Mouse (Mus musculus) adrenal gland, postnatal 14 days (tissue): Measurements from ENCODE around the gene Sf3b5. TPM values are rescaled to one million over a fixed set of nuclear protein-coding genes. Genes with fewer than 3 reads are reported as not detected.

Source experiments
- DNase-seq: peaks from one replicate; pipeline ENCODE4 v3.0.0; 2021; ENCODE audit warnings: mixed read lengths
- long read RNA-seq, 2 experiments: library from polyadenylated mRNA; stranded (forward); transcript quantifications; one replicate each; pipeline ENCODE4 v2.0.0; 2021
- total RNA-seq: library from RNA; stranded (reverse); gene quantifications from 2 replicates; pipeline ENCODE4 v1.2.3, GENCODE M21; 2021

Sf3b5 gene
- 11.0 and 11.2 TPM in 2 replicates for total RNA-seq
- long read RNA-seq, experiment 1, transcript Sf3b5-201 (1 exons, 3,841 nt), result major isoform, 146 of 146 reads
- long read RNA-seq, experiment 1, partial matches to known transcripts, result 0 of 146 reads
- long read RNA-seq, experiment 1, other reads (novel, unspliced or antisense), result 0 of 146 reads
- long read RNA-seq, experiment 2, transcript Sf3b5-201 (1 exons, 3,841 nt), result major isoform, 141 of 141 reads
- long read RNA-seq, experiment 2, partial matches to known transcripts, result 0 of 141 reads
- long read RNA-seq, experiment 2, other reads (novel, unspliced or antisense), result 0 of 141 reads

DNA sequence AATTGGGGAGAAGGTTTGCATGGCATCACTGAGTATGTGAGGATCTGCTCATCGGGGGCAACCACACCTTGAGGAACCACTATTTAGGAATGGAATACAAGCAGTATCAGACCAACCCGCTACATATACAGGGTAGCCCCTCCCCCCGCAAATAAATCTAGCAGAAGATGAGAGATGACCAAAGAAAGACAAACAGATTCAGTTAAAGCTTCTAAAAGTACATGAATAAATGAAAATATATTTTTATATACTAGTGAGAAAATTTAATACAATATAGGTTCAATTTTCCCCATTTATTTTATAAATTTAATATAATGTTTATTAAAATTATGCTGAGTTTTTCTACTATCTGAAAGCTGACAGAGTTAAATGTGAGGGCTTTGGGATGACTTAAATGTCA is at the start of gene Sf3b5:
Gene Sf3b5, plus strand, starts transcription at position 301 of the 400 bp plus-strand sequence.
- no peak for DNase-seq

DNA sequence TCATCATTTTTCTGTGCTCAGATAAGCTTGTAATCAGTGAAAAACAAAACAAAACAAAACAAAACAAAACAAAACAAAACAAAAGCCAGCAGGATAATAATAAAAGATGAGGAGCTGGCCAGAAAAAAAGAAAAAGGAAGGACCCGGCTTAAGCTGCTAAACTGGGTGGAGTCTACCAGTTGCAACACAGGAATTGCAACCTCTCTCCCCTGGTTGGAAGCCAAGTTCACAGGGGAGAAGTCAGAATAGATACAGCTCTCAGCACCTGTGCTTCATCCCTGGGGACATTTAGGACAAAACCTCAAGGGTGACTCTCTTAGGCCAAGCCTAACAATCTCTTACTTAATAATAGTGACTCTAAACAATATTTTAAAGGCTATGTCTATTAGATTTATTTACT is 49.3 kb upstream of the Sf3b5 start:
- peak; percentile 29 for DNase-seq

DNA sequence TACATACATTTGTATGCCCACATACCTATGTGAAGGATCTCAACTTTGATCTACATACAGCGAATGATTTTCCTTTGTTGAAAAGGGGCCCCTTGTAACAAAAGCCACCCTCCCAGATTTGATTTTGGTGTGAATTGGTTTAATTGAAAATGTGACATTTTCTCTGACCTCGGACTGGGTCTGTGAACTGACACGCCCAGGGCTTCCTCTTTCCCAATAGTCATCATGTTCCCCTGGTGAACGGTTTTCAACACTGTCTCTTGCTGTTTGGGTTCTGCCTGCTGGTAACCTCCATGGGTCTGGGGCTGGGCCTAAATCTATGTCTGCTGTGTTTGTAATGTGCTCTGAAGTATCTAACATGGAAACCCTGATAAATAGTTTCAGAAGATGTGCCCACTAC is 47.9 kb upstream of the Sf3b5 start:
- no peak for DNase-seq

DNA sequence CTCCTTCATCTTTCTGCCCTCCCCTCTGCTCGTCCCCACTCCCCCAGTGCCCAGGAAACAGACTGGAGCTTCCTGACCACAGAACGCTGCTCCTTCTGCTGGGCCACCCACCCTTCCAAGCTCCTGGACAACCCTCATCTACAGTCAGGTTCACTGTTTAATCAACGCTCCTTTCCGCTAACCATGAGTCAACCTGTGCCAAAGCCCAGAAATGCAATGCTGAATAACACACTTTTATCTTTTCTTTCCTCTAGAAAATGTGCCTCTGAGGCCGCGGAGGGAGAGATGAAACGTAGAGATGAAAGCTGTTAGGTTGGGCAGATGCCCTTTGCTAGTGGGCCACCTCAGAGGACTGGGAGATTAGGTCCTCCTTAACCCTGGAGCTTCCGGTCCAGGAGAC is 43.6 kb upstream of the Sf3b5 start:
- no peak for DNase-seq

DNA sequence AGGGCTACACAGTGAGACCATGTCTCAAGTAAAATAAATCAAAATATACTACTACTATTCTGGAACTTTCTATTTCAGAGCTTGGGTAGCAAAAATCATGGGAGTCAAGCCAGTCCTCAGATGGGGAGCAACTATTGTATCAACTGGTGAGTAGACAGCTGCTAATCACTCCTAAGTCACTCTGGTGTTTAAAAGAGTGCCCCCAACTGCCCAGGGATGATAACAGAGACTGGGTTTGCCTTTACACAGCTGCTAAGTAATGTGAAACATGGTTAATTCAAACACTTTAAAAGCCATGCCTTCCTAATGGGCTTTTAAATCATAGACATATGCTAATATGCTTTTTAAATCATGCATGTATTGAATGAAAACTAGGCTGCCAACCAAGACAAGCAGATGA is 42.9 kb upstream of the Sf3b5 start:
- DNase-seq, result no peak

DNA sequence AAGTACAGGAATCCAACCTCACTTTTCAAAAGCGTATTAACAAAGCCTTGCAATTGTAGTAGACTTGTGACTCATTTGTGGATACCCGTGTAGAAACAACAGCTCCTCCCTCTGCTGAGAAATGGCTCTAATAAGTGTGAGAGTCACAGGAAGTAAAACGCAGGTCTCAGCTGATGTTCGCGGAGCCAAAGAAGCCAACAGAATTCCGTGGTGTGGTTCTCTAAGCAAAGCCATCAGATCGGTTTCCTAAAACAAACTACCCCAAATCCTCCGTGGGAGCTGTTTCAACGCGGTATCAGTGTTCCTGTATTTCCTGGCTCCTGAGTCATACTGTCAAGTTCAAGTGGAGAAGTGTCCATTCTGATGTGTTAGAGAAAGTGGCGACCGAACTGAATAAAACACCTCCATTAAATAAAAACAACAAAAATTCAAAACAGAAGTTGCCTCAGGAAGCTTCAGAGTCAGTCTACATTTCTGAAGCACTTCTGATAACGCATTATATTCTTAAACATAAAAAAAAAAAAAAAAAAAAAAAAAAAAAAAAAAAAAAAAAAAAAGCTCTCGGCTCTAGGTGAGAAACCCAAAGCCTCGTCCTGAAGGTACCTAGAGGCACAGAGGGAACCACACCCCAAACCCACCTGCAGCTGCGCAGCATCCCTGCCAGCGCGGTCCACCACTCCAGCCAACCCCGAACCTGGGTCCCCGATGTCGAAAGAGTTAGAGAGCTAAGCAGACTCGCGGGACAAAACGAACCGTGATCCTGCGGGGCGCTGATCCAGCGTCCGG is 41.6 kb upstream of the Sf3b5 start:
- peak; percentile 15 for DNase-seq

DNA sequence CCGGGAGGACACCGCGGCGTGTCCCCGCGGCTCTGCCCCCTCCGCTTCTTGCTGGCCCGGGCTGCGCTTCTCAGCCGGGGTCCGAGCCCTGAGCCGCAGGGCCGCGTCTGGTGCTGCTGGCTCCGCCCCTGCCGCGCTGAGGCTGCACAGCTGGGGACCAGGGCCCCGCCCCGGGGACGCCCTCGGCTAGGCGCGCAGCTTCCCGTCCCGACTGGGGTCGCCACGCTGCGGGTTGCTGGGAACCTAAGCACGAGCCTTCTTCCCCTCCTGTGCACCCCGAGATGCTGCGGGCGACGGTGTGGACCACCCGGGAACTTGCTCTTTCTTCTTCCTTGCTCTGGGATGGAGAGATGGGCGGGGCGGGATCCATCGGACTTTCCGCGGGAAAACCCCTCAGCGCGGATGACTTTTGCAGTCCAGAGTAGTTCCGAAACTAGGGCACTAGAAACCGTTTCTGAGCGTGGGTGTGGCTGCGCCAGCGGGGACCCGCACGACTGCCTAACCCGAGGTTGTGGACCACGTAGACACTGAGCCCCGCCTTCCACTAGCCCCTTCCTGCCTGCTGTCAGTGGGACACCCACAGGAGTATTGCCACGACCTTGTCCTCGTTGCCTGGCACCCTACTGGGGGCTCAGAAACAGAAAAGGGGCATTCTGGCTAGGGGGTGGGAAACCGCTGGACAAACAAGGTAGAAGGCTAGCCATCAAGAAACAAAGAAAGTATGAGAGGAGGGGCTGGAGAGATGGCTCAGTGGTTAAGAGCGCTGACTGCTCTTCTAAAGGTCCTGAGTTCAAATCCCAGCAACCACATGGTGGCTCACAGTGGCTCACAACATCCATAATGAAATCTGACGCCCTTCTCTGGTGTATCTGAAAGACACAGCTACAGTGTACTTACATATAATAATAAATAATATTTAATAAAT is 40.7 kb upstream of the Sf3b5 start, which contains the start of gene Stx11:
Gene Stx11, minus strand, starts transcription at position 148 of the 925 bp plus-strand sequence.
- DNase-seq, result peak; percentile 84

DNA sequence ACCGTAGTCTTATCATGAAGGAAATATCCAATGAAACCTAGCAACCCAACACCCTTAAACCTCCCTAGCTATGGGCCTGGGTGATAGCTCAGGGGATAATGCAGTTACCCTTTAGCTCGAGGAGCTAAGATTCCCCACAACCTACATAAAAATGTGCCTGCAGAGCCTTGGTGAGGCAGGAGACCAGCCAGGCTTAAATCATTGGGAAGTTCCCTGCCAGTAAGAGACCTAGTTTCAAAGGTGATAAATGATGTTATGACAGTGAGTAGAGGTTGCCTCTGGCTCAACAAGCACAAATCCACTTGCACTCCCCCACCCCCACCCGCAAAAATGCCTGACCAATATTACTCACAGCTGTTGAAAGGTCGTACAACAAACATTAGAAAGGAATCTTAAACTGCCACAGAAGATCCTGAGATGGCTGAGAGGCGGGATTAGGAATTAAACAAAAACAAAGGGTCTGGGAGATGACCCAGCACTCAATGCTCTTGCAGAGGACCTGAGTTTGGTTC is 39.4 kb upstream of the Sf3b5 start:
- DNase-seq, result no peak

DNA sequence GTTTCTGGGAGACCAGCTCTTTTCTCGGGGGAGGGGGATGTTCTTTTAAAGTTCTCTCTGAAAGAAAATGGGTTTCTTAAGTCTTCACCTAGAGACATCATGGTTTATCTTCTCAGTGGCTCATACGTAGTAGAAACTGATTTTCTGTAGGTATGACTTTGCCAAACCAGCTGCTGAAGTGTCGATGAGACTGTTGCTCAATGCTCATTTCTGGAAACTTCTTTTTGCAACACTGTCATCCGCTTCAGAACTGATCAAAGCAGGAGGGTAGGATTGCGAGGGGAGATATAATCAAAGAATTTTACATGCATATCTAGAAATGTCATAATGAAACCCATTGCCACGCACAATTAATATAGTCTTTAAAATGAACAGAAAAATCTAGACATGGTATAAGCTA is 30.6 kb upstream of the Sf3b5 start:
- DNase-seq, result no peak

DNA sequence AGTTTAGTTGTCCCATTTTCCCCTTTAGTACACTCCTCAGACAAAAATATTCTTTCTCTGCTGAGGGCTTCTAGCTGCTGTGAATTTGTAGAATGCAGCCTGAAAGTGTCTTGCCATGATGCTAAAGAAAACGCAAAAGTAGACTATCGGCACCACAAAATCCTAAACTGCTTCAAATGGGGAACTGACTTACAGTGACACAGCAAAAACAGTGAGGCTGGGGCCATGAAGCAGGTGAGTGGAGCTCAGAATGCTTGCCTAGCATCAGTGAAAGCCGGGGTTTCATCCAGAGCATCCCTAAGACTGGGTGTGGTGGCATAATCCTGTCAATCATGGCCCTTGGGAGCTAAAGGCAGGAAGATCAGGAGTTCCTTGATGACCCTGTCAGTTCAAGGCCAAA is 29.7 kb upstream of the Sf3b5 start:
- no peak for DNase-seq

DNA sequence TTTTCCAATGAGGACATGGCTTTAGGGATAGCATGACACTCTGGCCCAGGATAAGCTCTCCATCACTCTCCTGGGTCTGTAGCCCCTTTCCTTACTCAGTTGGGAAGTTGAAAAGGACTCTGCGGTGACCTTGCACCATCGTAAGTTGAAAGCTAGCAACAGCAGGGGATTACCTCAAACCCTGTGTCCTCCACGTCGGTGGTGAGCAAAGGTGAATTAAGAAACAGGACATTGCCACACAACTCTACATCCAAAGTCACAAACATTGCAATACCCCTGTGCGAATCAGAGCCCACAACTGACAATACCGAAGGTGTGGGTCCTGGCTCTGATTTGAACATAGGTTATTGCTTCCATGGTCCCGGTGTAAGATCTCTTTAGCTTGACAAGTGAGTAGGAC is 29.2 kb upstream of the Sf3b5 start:
- DNase-seq, result no peak

DNA sequence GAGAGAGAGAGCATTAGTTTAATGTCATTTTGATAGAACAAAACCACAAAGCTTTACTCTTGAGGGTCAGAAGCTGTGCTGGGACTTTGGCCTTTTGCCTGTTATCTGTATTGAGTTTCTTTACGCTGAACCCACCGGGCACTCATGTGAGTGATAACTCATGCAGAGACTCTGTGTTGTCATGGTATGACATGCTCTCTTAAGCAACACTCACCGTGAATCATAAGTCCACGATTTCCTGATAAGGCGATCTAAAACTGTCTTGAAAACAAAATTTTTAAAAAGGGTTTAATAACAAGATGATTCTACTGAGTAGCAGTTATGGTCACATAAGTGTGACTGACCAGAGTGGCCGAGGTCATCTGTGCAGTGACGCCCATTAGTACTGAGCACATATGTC is 28.6 kb upstream of the Sf3b5 start:
- DNase-seq, result peak; percentile 15

DNA sequence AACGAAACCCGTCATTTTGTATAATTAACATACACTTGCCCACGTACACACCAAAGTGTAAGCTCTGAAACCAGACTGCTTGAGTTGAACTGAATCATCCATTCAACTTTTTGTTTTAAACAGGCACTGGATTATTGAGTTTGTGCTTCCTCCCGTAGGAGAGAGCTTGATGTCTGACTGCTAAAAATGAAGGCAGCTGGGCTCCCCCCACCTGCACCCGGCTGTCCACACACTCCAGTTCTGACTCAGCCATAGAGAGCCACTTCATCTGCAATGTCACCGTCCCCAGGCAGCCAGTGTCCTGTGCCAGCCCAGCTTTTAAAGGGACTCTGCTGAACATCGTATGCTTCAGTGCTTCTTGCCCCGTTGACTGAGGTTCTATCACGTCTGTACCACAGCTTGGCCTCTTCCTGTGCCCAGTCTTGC is 27.3 kb upstream of the Sf3b5 start:
- peak; percentile 59 for DNase-seq

DNA sequence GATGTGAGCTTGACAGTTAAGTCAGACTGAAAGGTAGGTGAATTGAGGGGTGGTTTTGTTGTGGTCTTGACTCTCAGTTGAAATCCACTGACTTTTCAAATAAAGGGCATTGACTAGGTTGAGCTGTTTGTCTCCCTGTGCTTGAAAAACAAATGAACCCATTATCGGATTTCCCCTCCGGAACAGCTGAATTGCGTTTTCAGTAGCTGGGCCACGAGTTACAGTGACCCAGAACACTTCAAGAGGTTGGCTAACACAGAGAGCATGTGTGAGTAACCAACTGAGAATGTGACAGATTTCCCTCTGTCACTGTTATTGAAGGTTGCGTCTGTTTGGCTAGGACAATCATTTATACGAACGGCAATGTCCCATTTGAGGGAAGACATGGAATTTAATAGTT is 24.1 kb upstream of the Sf3b5 start:
- DNase-seq, result peak; percentile 9

DNA sequence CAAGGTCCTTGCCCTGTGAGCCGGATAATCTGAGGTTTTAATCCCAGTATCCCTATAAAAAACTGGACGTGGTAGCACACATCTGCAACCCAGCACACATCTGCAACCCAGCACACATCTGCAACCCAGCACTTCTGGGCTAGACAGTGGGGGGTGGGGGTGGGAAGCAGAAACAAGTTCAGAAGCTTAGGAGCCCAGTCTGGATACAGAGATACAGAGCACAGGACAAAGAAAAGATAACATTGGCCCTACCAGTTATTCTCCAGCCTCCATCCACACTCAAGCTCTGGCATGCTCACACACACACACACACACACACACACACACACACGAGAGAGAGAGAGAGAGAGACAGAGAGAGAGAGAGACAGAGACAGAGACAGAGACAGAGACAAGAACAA is 21.6 kb upstream of the Sf3b5 start:
- no peak for DNase-seq

DNA sequence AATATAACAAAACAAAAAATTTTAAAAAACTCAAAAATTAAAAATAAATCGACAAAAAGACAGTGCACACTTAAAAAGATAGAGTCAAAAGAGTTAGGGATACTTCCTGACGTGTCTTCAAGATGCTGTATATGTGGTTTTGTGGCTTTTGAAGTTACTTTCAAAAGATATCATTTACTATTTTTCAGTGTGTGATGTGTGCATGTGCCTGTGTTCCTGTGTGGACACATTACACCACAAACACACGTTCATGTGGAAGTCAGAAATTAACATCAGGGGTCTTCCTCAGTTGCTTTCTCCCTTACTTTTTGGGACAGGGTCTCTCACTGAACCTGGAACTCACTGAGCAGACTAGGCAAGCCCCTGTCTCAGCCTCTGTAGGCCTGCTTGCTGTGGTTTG is 20.1 kb upstream of the Sf3b5 start:
- DNase-seq, result no peak

DNA sequence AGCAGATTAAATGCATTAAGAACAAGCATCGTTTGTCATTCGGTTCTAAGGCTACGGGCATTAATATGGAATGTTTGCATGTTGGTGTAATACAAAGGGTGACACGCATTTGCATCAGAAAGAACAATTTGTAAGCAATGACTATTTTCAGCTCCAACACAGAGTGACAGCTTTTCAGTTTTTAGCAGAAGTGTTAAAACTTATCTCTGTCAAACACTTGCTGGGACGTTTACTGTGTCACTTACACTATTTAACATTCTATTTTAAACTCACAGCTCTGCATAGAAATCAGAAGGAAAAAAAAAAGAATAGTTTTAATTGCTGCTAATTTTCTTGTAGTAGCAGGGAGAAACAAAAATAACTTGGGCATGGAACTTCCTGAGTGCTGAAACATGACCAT is 18.7 kb upstream of the Sf3b5 start:
- no peak for DNase-seq

DNA sequence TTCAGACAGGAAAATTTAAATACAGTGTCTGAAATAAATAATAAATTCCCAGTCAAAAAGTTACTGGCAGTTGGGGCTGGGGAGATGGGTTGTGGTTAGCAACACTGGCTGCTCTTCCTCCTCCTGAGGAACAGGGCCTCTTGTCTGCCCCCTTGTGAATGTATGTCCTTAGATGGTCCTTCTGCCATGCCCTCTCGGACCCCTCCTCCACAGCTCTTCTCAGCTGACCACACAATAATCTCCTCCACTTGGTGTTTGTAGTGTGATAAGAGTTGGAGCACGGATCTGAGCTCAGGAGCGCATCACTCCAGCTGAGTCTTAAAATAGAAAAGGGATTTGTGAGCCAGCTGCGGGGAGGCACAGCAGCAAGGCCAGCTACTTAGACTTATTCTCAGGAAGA is 18.2 kb upstream of the Sf3b5 start:
- no peak for DNase-seq

DNA sequence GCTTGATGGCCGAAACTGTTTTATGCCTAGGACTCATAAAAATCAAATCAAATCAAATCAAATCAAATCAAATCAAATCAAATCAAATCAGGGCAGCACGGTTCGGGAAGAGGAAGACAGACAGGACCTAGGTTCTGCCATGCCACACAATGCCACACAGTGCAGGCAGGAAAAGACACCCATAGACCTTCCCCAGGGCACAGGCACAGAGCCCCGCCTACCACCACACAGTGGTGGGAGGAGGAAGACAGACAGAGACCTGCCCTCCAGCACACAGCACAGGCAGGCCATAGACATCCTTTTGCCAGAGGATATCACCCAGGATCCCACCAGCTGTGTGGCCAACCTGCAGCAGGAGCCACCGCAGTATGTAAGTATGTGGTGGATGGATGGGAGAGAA is 13.2 kb upstream of the Sf3b5 start:
- DNase-seq, result no peak

DNA sequence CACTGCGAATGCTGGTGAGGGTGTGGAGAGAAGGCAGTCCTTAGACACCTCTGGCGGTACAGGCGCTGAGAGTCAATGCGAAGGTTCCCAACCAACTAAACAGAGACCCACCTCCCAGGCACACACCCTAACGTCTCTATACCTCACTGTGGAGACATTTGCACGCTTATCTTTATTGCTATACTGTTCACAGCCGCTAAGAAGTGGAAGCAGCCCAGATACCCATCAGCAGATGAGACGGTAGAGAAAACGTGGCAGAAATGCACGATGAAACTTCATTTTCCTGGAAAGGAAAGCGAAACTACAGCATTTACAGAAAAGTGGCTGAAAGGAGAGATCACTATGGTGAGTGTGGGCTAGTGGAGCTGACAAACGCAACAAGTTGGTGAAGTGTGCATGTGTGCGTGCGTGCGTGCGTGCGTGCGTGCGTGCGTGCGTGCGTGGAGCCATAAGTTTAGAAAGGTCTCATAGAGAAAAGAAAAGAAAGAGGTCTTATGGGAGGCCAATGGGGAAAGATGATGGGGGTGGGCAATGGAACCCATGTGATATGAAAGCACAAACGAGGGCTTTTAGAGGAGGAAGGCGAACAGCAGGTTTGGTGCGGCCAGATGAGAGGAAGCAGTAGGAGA is 11.6 kb upstream of the Sf3b5 start:
- no peak for DNase-seq

DNA sequence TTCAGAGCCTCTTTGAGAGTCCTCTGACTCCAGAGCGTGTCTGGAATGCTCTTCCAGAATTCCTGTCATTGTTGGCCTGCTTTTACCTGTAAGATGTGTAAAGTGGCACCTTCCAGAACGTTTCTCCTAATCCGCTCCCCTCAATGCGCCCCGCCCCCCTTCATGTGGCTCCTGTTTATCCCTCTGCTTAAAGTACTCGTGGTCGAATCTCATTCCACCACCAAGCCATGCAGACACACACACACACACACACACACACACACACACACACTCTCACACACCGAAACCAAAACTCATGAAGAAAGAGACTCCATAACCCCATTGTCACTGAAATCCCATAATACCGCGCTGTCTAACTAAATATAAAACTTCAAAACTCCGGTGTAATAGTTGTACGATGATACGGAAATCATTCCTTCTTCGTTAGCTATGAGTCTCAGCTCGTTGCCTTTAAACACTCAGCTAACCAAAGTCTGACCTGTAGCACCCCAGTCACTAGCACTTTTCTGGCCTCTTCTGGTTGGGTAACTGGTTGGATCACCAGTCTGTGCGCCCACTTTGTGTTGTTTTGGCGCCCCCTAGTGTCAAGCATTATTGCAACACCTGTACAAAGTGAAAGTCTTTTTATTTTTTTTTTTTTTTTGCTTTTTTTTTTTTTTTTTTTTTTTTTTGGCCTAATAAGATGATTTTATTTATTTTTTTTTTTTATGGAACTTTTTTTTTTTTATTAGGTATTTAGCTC is 8.2 kb upstream of the Sf3b5 start:
- peak; percentile 93 for DNase-seq
